Mouse (Mus musculus) stomach, embryonic 14.5 days (tissue): ENCODE results near the gene Serpina3m. TPM values are rescaled to one million over a fixed set of nuclear protein-coding genes. Genes with fewer than 3 reads are reported as not detected.
"Not testable (repeated sequence)": the region's sequence is repeated elsewhere in the genome, so short reads cannot be mapped to it uniquely, and the experiment has no call there.

Source experiments
- ATAC-seq: fragments of 200-750 bp; cut with Nextera tagmentation; 2 replicates; pipeline ENCODE4 v1.8.0; 2017; ENCODE audit warnings: low read depth, moderate TSS enrichment; ENCODE audit not compliant: insufficient number of reproducible peaks, insufficient read depth, low FRiP score
- H3K27ac ChIP-seq: fragments of 300-500 bp; sonication (generic); 2 replicates; pipeline ENCODE4 v1.5.1; 2014; ENCODE audit warnings: mild to moderate bottlenecking, low read length, moderate library complexity, mixed read lengths
- H3K27me3 ChIP-seq: fragments of 300-500 bp; sonication (generic); 2 replicates; pipeline ENCODE4 v1.6.1; 2014; ENCODE audit warnings: low read length, control low read depth, mixed read lengths; ENCODE audit not compliant: control insufficient read depth, insufficient read depth
- H3K36me3 ChIP-seq: fragments of 300-500 bp; sonication (generic); 2 replicates; pipeline ENCODE4 v1.6.1; 2014; ENCODE audit warnings: mild to moderate bottlenecking, control low read depth, low read length, moderate library complexity, mixed read lengths; ENCODE audit not compliant: control insufficient read depth, insufficient read depth
- H3K4me1 ChIP-seq: fragments of 300-500 bp; sonication (generic); 2 replicates; pipeline ENCODE4 v1.6.1; 2014; ENCODE audit warnings: low read length, control low read depth, mixed read lengths; ENCODE audit not compliant: control insufficient read depth, insufficient read depth
- H3K4me2 ChIP-seq: fragments of 300-500 bp; sonication (generic); replicated peaks from 2 replicates; pipeline ENCODE4 v1.6.1; 2014; ENCODE audit warnings: low read depth, low read length, control low read depth
- H3K4me3 ChIP-seq: fragments of 300-500 bp; sonication (generic); 2 replicates; pipeline ENCODE4 v1.5.1; 2014; ENCODE audit warnings: low read depth, low read length, control low read depth
- H3K9ac ChIP-seq: fragments of 300-500 bp; sonication (generic); replicated peaks from 2 replicates; pipeline ENCODE4 v1.6.1; 2014; ENCODE audit warnings: low read depth, mild to moderate bottlenecking, control low read depth, low read length, moderate library complexity, mixed read lengths
- H3K9me3 ChIP-seq: fragments of 300-500 bp; sonication (generic); 2 replicates; pipeline ENCODE4 v1.6.1; 2016; ENCODE audit warnings: low read depth, low read length, control low read depth; ENCODE audit not compliant: control insufficient read depth
- WGBS: fragments of 180-500 bp; shearing (Covaris S2); extraction: QIAGEN DNeasy Blood & Tissue Kit; methylation state at CpG from one replicate; pipeline ENCODE4 v1.1.7; 2014; 5-methylcytosine and 5-hydroxymethylcytosine counted together
- polyA plus RNA-seq: library from polyadenylated mRNA; unstranded; fragments of >200 nt; fragmentation: Nextera tagmentation; extraction: Ambion mirVana; gene quantifications from 2 replicates; pipeline ENCODE4 v1.2.1, GENCODE M21; 2014

The Serpina3m gene
- polyA plus RNA-seq, 1 experiment from 2014 or later, result not detected

DNA sequence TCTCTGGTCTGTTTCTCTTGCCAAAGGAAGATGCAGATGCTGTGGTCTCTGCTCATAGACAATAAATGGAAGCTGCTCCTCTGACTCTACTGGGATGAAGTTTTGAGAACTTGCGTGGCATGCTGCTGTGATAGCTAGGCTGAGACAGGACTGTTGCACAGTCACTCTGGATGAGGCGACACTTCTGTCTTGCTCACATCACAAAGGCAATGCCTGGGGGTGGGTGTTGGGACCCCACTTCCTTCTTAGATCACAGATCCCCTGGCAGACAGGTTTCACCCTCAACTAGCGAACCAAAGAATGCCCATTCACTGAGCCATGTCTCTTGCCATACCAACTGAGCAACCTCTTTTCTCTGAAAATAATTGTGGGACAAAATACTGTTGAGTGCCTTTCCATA is 419 bp downstream of the Serpina3m start:
- ATAC-seq, result no peak
- Histone ChIP-seq H3K27ac (no peak overlapping the region), H3K27me3 (no peaks in the 10 kb centered on the region), H3K4me3 (no peak overlapping the region), H3K9ac (no peak overlapping the region), H3K4me1 (no peaks in the 10 kb centered on the region), H3K36me3 (no peaks in the 10 kb centered on the region), H3K4me2 (no peak overlapping the region), H3K9me3 (no peaks in the 10 kb centered on the region)
- WGBS, result 83% methylated on average over 3 of the region's 3 CpGs

DNA sequence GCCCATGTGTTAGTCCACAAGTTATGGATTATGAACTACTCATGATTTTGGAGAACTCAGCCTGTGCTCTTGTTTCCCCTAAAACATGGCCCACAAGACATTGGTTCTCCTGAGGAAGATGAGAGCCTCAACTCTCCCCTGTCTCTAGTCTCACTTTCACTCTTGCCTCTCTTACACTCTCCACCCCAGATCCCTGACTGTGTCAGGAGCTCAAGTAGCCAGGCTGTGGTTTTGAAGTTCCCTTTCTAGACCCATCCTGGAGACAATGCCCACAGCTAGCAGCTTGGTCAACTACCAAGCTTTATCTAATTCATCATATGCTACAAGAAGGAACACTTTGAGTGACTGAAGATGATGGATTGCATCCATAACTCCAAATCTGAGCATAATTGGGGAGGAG is 4.2 kb downstream of the Serpina3m start:
- H3K4me1 ChIP-seq, H3K27me3 ChIP-seq, H3K4me3 ChIP-seq, H3K27ac ChIP-seq, H3K9ac ChIP-seq, H3K36me3 ChIP-seq, H3K4me2 ChIP-seq, H3K9me3 ChIP-seq, ATAC-seq: not testable (repeated sequence)

- H3K9me3 ChIP-seq, result no peaks in the 10 kb centered on the region
- no peak overlapping the region for H3K4me3 ChIP-seq
- no peak overlapping the region for H3K9ac ChIP-seq
- H3K36me3 ChIP-seq, result no peaks in the 10 kb centered on the region
- H3K27me3 ChIP-seq, result no peaks in the 10 kb centered on the region
- no peaks in the 10 kb centered on the region for H3K4me1 ChIP-seq
- ATAC-seq, result no peak
- H3K27ac ChIP-seq, result no peak overlapping the region
- no peak overlapping the region for H3K4me2 ChIP-seq
- 79% methylated on average over 2 of the region's 2 CpGs for WGBS
Observed at GRCm38 (mm10) chr12:104345181-104345580, 6.9 kb downstream of the Serpina3m start.

DNA sequence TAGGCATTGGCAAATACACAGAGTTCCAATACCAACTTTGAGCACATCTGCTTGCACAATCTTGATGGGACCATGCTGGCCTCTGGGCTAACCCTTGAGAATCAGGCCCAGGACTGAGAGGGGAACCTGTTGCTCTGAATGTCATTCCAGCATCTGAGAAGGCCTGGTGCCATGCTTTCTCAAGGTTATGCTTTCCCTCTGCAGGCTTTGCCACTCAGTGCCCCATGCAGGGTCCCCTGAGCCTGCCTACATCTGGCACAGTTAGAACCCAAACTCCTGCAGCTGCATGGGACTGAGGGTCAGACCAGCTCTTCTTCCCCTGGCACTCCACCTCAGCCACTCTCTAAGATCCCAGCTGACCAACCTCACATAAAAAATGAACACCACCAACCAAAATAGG is 7.4 kb downstream of the Serpina3m start:
- Histone ChIP-seq H3K27ac (no peak overlapping the region), H3K9ac (no peak overlapping the region), H3K4me3 (no peak overlapping the region), H3K36me3 (no peaks in the 10 kb centered on the region), H3K4me2 (no peak overlapping the region), H3K27me3 (no peaks in the 10 kb centered on the region), H3K9me3 (no peaks in the 10 kb centered on the region), H3K4me1 (no peaks in the 10 kb centered on the region)
- ATAC-seq, result no peak

- H3K4me2 ChIP-seq, result no peak overlapping the region
- H3K9me3 ChIP-seq, result no peaks in the 10 kb centered on the region
- no peak overlapping the region for H3K9ac ChIP-seq
- 72% methylated on average over 2 of the region's 2 CpGs for WGBS
- H3K27me3 ChIP-seq, result no peaks in the 10 kb centered on the region
- ATAC-seq, result no peak
- H3K36me3 ChIP-seq, result no peaks in the 10 kb centered on the region
- H3K27ac ChIP-seq, result no peak overlapping the region
- H3K4me1 ChIP-seq, result no peaks in the 10 kb centered on the region
- H3K4me3 ChIP-seq, result no peak overlapping the region
Observed at GRCm38 (mm10) chr12:104347091-104347490, 8.8 kb downstream of the Serpina3m start.

- ATAC-seq, result not testable (repeated sequence)
- 27% methylated on average over 3 of the region's 3 CpGs for WGBS
Observed at GRCm38 (mm10) chr12:104351812-104352211, 13.5 kb downstream of the Serpina3m start.

DNA sequence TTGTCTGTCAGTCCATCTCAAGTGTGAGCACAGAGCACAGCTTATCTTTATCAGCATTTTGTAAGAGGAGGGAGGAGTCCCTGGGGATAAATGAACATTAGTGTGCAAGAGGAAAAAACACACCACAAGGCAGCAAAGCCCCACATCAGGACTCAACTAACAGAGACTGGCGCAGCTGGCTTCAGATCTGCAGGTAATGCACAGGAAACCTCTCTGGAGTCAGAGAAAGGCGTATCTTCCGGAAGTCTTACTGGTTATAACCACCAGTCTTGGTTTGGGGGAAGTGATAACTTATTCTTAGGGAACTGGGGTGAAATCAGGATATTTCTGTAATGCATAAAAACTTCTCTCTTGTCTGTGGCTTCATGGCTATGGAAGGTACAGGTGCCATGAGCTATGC is 17.7 kb downstream of the Serpina3m start:
- WGBS, result 77% methylated on average over 3 of the region's 3 CpGs
- Histone ChIP-seq H3K4me1 (no peaks in the 10 kb centered on the region), H3K4me2 (no peak overlapping the region), H3K36me3 (no peaks in the 10 kb centered on the region), H3K4me3 (no peak overlapping the region), H3K27me3 (no peaks in the 10 kb centered on the region), H3K9me3 (no peaks in the 10 kb centered on the region), H3K9ac (no peak overlapping the region), H3K27ac (no peak overlapping the region)
- no peak for ATAC-seq

More at GRCm38 (mm10) chr12:104351812-104352211, 13.5 kb downstream of the Serpina3m start:
- not testable (repeated sequence) for H3K36me3 ChIP-seq, H3K9ac ChIP-seq, H3K27ac ChIP-seq, H3K4me3 ChIP-seq, H3K4me2 ChIP-seq, H3K4me1 ChIP-seq, H3K9me3 ChIP-seq, H3K27me3 ChIP-seq

DNA sequence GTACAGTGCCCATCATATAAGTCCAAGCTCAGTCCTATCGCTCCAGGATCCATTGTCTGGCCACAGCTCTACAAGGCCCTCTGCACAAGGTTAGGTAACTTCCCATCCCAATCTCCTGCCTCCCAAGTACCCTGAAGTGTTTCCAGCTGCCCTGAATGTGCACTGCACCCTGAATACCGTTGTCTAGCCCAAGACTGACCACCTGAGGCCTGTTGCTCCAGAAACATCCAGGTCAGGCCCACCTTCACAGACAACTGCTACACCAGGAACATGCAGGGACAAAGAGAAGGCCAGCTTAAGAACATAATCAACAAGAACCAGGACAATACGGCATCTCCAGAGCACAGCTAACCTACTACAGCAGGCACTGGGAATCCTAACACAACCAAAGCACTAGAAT is 31.7 kb downstream of the Serpina3m start:
- 83% methylated on average over 3 of the region's 3 CpGs for WGBS
- H3K4me2 ChIP-seq, result no peak overlapping the region
- no peaks in the 10 kb centered on the region for H3K27me3 ChIP-seq
- H3K4me3 ChIP-seq, result no peak overlapping the region
- H3K9me3 ChIP-seq, result no peaks in the 10 kb centered on the region
- H3K36me3 ChIP-seq, result no peaks in the 10 kb centered on the region
- ATAC-seq, result no peak
- H3K9ac ChIP-seq, result no peak overlapping the region
- no peaks in the 10 kb centered on the region for H3K4me1 ChIP-seq
- H3K27ac ChIP-seq, result no peak overlapping the region

GRCm38 (mm10) chr12:104377179-104377578 is 38.9 kb downstream of the Serpina3m start:
- not testable (repeated sequence) for H3K4me1 ChIP-seq, H3K27ac ChIP-seq, ATAC-seq, H3K36me3 ChIP-seq, H3K9me3 ChIP-seq, H3K4me2 ChIP-seq, H3K9ac ChIP-seq, H3K4me3 ChIP-seq, H3K27me3 ChIP-seq
- WGBS, result 66% methylated on average over 5 of the region's 5 CpGs
